Mouse (Mus musculus) testis, adult 2 months (tissue): ENCODE measurements around the gene Opa3.

Experiments
- CTCF ChIP-seq: fragments of 200-500 bp; IDR thresholded peaks from 2 replicates; pipeline ENCODE4 v1.5.1; 2012; ENCODE audit warnings: low read depth, mild to moderate bottlenecking, inconsistent platforms, low read length, moderate library complexity; ENCODE audit not compliant: control insufficient read depth, insufficient read depth, insufficient replicate concordance
- POLR2A ChIP-seq: fragments of 200-500 bp; IDR thresholded peaks from 2 replicates; pipeline ENCODE4 v1.6.1; 2012; ENCODE audit warnings: low read depth, mild to moderate bottlenecking, inconsistent platforms, low read length, moderate library complexity; ENCODE audit not compliant: control insufficient read depth

GRCm38 (mm10) chr7:19269721-19270441, 41.7 kb downstream of the Opa3 start:
- no peak for TF ChIP-seq CTCF
- no peak for TF ChIP-seq POLR2A
